Comparison of ENCODE assay signal across 10 mouse cellular contexts in genomic region chr7:25301063-25301462, GRCm38 (mm10). TPM values are rescaled to one million over a fixed set of nuclear protein-coding genes. Genes with fewer than 3 reads are reported as not detected.
DNase-seq lines count a peak whose midpoint lies in the region; ATAC-seq and TF ChIP-seq lines count a peak whose summit lies in the region.
"Had no signal": no experiment of that assay in that cellular context is flagged by ENCODE, and none has a peak within 500 bp of the region (broad histone marks: within the 10 kb centered on the region; RNA-seq: fewer than 3 reads in every experiment).

Prr19 (plus strand) TSS chr7:25301411.

- H3K9ac ChIP-seq in embryonic facial prominence, embryonic 11.5 days (replicated peaks; ENCODE audit: low read length): no peak within 1 kb of the TSS
- no peak within 1 kb of the TSS for H3K9ac ChIP-seq in liver, postnatal 0 days (replicated peaks)

- no peak for TF ChIP-seq POLR2A in thymus, adult 2 months (IDR thresholded peaks at IDR 0.05; ENCODE audit: control insufficient read depth, extremely low read depth, insufficient read depth, low read length, poor library complexity)

- H3K27ac ChIP-seq in thymus, adult 2 months (ENCODE audit: control insufficient read depth, insufficient read depth, low read length): no peak within 1 kb of the TSS
- no peak within 1 kb of the TSS for H3K27ac ChIP-seq in embryonic facial prominence, embryonic 11.5 days (replicated peaks; ENCODE audit: low read depth, low read length)
- no peak within 1 kb of the TSS for H3K27ac ChIP-seq in liver, postnatal 0 days (ENCODE audit: low read depth)

- no peak for TF ChIP-seq CTCF in thymus, adult 2 months (IDR thresholded peaks at IDR 0.05; ENCODE audit: borderline replicate concordance, control insufficient read depth, extremely low read depth, insufficient read depth, low read length, poor library complexity)
- no peak for TF ChIP-seq CTCF in liver, postnatal 0 days (IDR thresholded peaks at IDR 0.05; ENCODE audit: low read depth)

- no peak within 1 kb of the TSS for H3K4me2 ChIP-seq in embryonic facial prominence, embryonic 11.5 days (ENCODE audit: low read depth, low read length)
- no peak within 1 kb of the TSS for H3K4me2 ChIP-seq in liver, postnatal 0 days (ENCODE audit: low read depth, low read length)

- no peak within 1 kb of the TSS for H3K4me3 ChIP-seq in thymus, adult 2 months (ENCODE audit: control insufficient read depth, insufficient read depth, low read length)
- no peak within 1 kb of the TSS for H3K4me3 ChIP-seq in embryonic facial prominence, embryonic 11.5 days (ENCODE audit: low read depth, low read length)
- H3K4me3 ChIP-seq in liver, postnatal 0 days (ENCODE audit: low read depth, low read length): no peak within 1 kb of the TSS

- no peak for TF ChIP-seq EP300 in liver, postnatal 0 days (IDR thresholded peaks at IDR 0.05; ENCODE audit: low read depth)

- H3K27me3 ChIP-seq in thymus, adult 2 months (ENCODE audit: control insufficient read depth, insufficient read depth, low read length): peaks cover 7% of the 10 kb centered on the region
- no peaks in the 10 kb centered on the region; the same call in 1 of the 2 replicates for H3K27me3 ChIP-seq in embryonic facial prominence, embryonic 11.5 days (ENCODE audit: control insufficient read depth, insufficient read depth, low read length)
- peaks cover 16% of the 10 kb centered on the region for H3K27me3 ChIP-seq in liver, postnatal 0 days (ENCODE audit: insufficient read depth, low read length)

- peak; percentile 3 to 25 for DNase-seq in thymus, postnatal 36 days
- DNase-seq in thymus, adult 2 months: no peak
- peak; percentile 73 for DNase-seq in embryonic facial prominence, embryonic 11.5 days (ENCODE audit: low spot score)
- DNase-seq in liver, postnatal 0 days: peak; percentile 49
- DNase-seq in natural killer cell, adult 2 months (ENCODE audit: low spot score in 2 of 2): no peak
- DNase-seq in urinary bladder, adult 2 months (ENCODE audit: low spot score): no peak
- DNase-seq: lung, adult 2 months had no signal

- no peak; the same call in 1 of the 2 replicates for ATAC-seq in embryonic facial prominence, embryonic 11.5 days (replicated peaks; ENCODE audit: insufficient number of reproducible peaks, low FRiP score, low TSS enrichment, low read depth)
- no peak for ATAC-seq in liver, postnatal 0 days
- ATAC-seq in frontal cortex, adult (ENCODE audit: low TSS enrichment): no peak

- H3K4me1 ChIP-seq in thymus, adult 2 months (replicated peaks; ENCODE audit: control insufficient read depth, insufficient read depth, low read length): peaks cover 19% of the 10 kb centered on the region
- H3K4me1 ChIP-seq in embryonic facial prominence, embryonic 11.5 days (ENCODE audit: control insufficient read depth, insufficient read depth, low read length): peaks cover under 1% of the 10 kb centered on the region; the same call in 1 of the 2 replicates
- peaks cover 16% of the 10 kb centered on the region for H3K4me1 ChIP-seq in liver, postnatal 0 days (ENCODE audit: insufficient read depth)

- 76% methylated on average over 19 of the region's 19 CpGs for WGBS in thymus, adult 2 months
- 55% methylated on average over 19 of the region's 19 CpGs for WGBS in embryonic facial prominence, embryonic 11.5 days
- WGBS in liver, postnatal 0 days (ENCODE audit: insufficient replicate concordance): 60% methylated on average over 19 of the region's 19 CpGs

- no peaks in the 10 kb centered on the region for H3K36me3 ChIP-seq in thymus, adult 2 months (ENCODE audit: control insufficient read depth, insufficient read depth, low read length)
- no peaks in the 10 kb centered on the region for H3K36me3 ChIP-seq in embryonic facial prominence, embryonic 11.5 days (replicated peaks; ENCODE audit: control insufficient read depth, insufficient read depth, low read depth, low read length)
- H3K36me3 ChIP-seq in liver, postnatal 0 days (replicated peaks; ENCODE audit: insufficient read depth, low read length): no peaks in the 10 kb centered on the region

- no peaks in the 10 kb centered on the region for H3K9me3 ChIP-seq in embryonic facial prominence, embryonic 11.5 days (replicated peaks; ENCODE audit: control insufficient read depth, low read length)
- H3K9me3 ChIP-seq in liver, postnatal 0 days (ENCODE audit: low read length): no peaks in the 10 kb centered on the region

RNA-seq across cellular contexts. Expression of gene Prr19, which starts in this region (rescaled TPM):
- polyA plus RNA-seq in thymus, adult 2 months (2012; rRNA removed): 0.08 TPM in 1 of 2 replicates, not detected in the other
- polyA plus RNA-seq in embryonic facial prominence, embryonic 11.5 days (2014; fragmentation: Nextera tagmentation; extraction: Ambion mirVana): 1.6 TPM in 2 replicates
- polyA plus RNA-seq in liver, postnatal 0 days (2015; fragmentation: Nextera tagmentation; extraction: Ambion mirVana): not detected in 2 replicates
- polyA plus RNA-seq in urinary bladder, adult 2 months (2012; rRNA removed): 0.06 TPM in 1 of 2 replicates, not detected in the other
- polyA plus RNA-seq: heart, embryonic 14.5 days; lung, adult 2 months; small intestine, adult 2 months had no signal

Comparison
In these comparisons a context has a peak if more than half of its experiments do, and no peak if none do; other contexts are left out.
1. DNase-seq: peak in thymus, postnatal 36 days (2 of 2) and embryonic facial prominence, embryonic 11.5 days (single experiment); none in thymus, adult 2 months (single experiment), natural killer cell, adult 2 months (0 of 2) and urinary bladder, adult 2 months (single experiment).
2. Peak in DNase-seq in liver, postnatal 0 days; RNA of the gene not detected or under 1 TPM.